Mouse (Mus musculus): Measurements from ENCODE around the gene Rlim.

- no peak for TF ChIP-seq CTCF (IDR thresholded peaks at IDR 0.05; ENCODE audit: low read depth, low read length)
- no peak for TF ChIP-seq TAL1 (conservative IDR thresholded peaks at IDR 0.05; ENCODE audit: low read depth, low read length)
- TF ChIP-seq GATA1 (IDR thresholded peaks at IDR 0.05; ENCODE audit: borderline replicate concordance, low read length), result no peak
- no peak for TF ChIP-seq POLR2AphosphoS5 (IDR thresholded peaks at IDR 0.05; ENCODE audit: insufficient replicate concordance, low read depth, low read length)
Observed at GRCm38 (mm10) chrX:103990392-103990791, 9.3 kb upstream of the Rlim start.
